Mouse (Mus musculus) forebrain, embryonic 16.5 days (tissue): ENCODE measurements around the gene Cks1b. TPM values are rescaled to one million over a fixed set of nuclear protein-coding genes. Genes with fewer than 3 reads are reported as not detected.

ENCODE experiments used
- ATAC-seq: fragments of 200-750 bp; cut with Nextera tagmentation; 2 replicates; pipeline ENCODE4 v1.8.0; 2017; ENCODE audit warnings: mild to moderate bottlenecking, moderate library complexity
- H3K27ac ChIP-seq: fragments of 300-500 bp; sonication (generic); 2 replicates; pipeline ENCODE4 v1.5.1; 2014; ENCODE audit warnings: low read length, control low read depth
- H3K27me3 ChIP-seq: fragments of 300-500 bp; sonication (generic); replicated peaks from 2 replicates; pipeline ENCODE4 v1.6.1; 2014; ENCODE audit warnings: low read length; ENCODE audit not compliant: control insufficient read depth, insufficient read depth
- H3K36me3 ChIP-seq: fragments of 300-500 bp; sonication (generic); 2 replicates; pipeline ENCODE4 v1.6.1; 2014; ENCODE audit not compliant: control insufficient read depth, insufficient read depth
- H3K4me1 ChIP-seq: fragments of 300-500 bp; sonication (generic); replicated peaks from 2 replicates; pipeline ENCODE4 v1.6.1; 2014; ENCODE audit warnings: low read length; ENCODE audit not compliant: control insufficient read depth, insufficient read depth
- H3K4me2 ChIP-seq: fragments of 300-500 bp; sonication (generic); 2 replicates; pipeline ENCODE4 v1.6.1; 2014; ENCODE audit warnings: mild to moderate bottlenecking, low read length, control low read depth
- H3K4me3 ChIP-seq: fragments of 300-500 bp; sonication (generic); replicated peaks from 2 replicates; pipeline ENCODE4 v1.5.1; 2014; ENCODE audit warnings: mild to moderate bottlenecking, low read length, control low read depth
- H3K9ac ChIP-seq: fragments of 300-500 bp; sonication (generic); replicated peaks from 2 replicates; pipeline ENCODE4 v1.6.1; 2014; ENCODE audit warnings: low read depth, low read length, control low read depth
- H3K9me3 ChIP-seq: fragments of 300-500 bp; sonication (generic); 2 replicates; pipeline ENCODE4 v1.6.1; 2016; ENCODE audit warnings: low read length; ENCODE audit not compliant: control insufficient read depth
- WGBS: fragments of 180-500 bp; shearing (Covaris S2); extraction: QIAGEN DNeasy Blood & Tissue Kit; methylation state at CpG from one replicate; pipeline ENCODE4 v1.1.7; 2014; 5-methylcytosine and 5-hydroxymethylcytosine counted together
- polyA plus RNA-seq: library from polyadenylated mRNA; unstranded; fragments of >200 nt; fragmentation: Nextera tagmentation; extraction: Ambion mirVana; gene quantifications from 2 replicates; pipeline ENCODE4 v1.2.1, GENCODE M21; 2015

Gene Cks1b
- 139 and 156 TPM in 2 replicates for polyA plus RNA-seq

- Histone ChIP-seq H3K4me2 (peak within 1 kb of the TSS; percentile 91), H3K9me3 (no peaks in the 10 kb centered on the region), H3K4me3 (peak within 1 kb of the TSS; percentile 75)
Observed at GRCm38 (mm10) chr3:89418170-89418860, at the start of gene Cks1b, which contains the start of gene Shc1. Gene Cks1b, minus strand, starts transcription at chr3:89418383. Gene Shc1, plus strand, starts transcription at chr3:89418443.

GRCm38 (mm10) chr3:89458965-89459807 is 41.0 kb upstream of the Cks1b start:
- Histone ChIP-seq H3K9ac (peak overlapping the region; percentile 82), H3K9me3 (no peaks in the 10 kb centered on the region), H3K27me3 (no peaks in the 10 kb centered on the region), H3K27ac (peak overlapping the region; percentile 89), H3K36me3 (no peaks in the 10 kb centered on the region), H3K4me3 (peak overlapping the region; percentile 72), H3K4me2 (peak overlapping the region; percentile 70), H3K4me1 (peaks cover 9% of the 10 kb centered on the region)
- ATAC-seq, result peak; percentile 92
- WGBS, result under 1% methylated on average over 33 of the region's 36 CpGs

More at GRCm38 (mm10) chr3:89418170-89418860, at the start of gene Cks1b, which contains the start of gene Shc1:
- Histone ChIP-seq H3K27ac (peak within 1 kb of the TSS; percentile 74), H3K27me3 (no peaks in the 10 kb centered on the region), H3K4me1 (peaks cover 34% of the 10 kb centered on the region), H3K9ac (peak within 1 kb of the TSS; percentile 57), H3K36me3 (peaks cover 9% of the 10 kb centered on the region; the same call in 1 of the 2 replicates)
- peak; percentile 94 for ATAC-seq
- WGBS, result under 1% methylated on average over 30 of the region's 39 CpGs

GRCm38 (mm10) chr3:89458372-89458964 is 40.3 kb upstream of the Cks1b start:
- 40% methylated on average over 13 of the region's 13 CpGs for WGBS
- Histone ChIP-seq H3K4me3 (peak overlapping the region; percentile 72), H3K9ac (no peak overlapping the region; the same call in 1 of the 2 replicates), H3K27ac (peak overlapping the region; percentile 3), H3K9me3 (no peaks in the 10 kb centered on the region), H3K4me2 (peak overlapping the region; percentile 70), H3K36me3 (no peaks in the 10 kb centered on the region), H3K4me1 (peaks cover 9% of the 10 kb centered on the region), H3K27me3 (no peaks in the 10 kb centered on the region)
- peak; percentile 39 for ATAC-seq

- Histone ChIP-seq H3K9me3 (no peaks in the 10 kb centered on the region), H3K27ac (no peak overlapping the region), H3K4me1 (peaks cover 9% of the 10 kb centered on the region), H3K9ac (no peak overlapping the region), H3K36me3 (no peaks in the 10 kb centered on the region), H3K4me2 (no peak overlapping the region), H3K4me3 (no peak overlapping the region), H3K27me3 (no peaks in the 10 kb centered on the region)
- no peak for ATAC-seq
- 33% methylated on average over 10 of the region's 10 CpGs for WGBS
Observed at GRCm38 (mm10) chr3:89456726-89457665, 38.8 kb upstream of the Cks1b start.

- no peak for ATAC-seq
- Histone ChIP-seq H3K4me3 (no peak overlapping the region), H3K4me1 (peaks cover 9% of the 10 kb centered on the region), H3K4me2 (no peak overlapping the region), H3K27me3 (no peaks in the 10 kb centered on the region), H3K27ac (no peak overlapping the region), H3K9ac (no peak overlapping the region), H3K9me3 (no peaks in the 10 kb centered on the region), H3K36me3 (no peaks in the 10 kb centered on the region)
- whole genome bisulfite sequencing, result 43% methylated on average over 1 of the region's 1 CpGs
Observed at GRCm38 (mm10) chr3:89455786-89456285, 37.7 kb upstream of the Cks1b start.

- no peak within 1 kb of the TSS for H3K4me3 ChIP-seq
- 68% methylated on average over 10 of the region's 10 CpGs for WGBS
- H3K4me1 ChIP-seq, result peaks cover 1% of the 10 kb centered on the region
- no peak within 1 kb of the TSS for H3K9ac ChIP-seq
- H3K27ac ChIP-seq, result no peak within 1 kb of the TSS
- no peak for ATAC-seq
- no peaks in the 10 kb centered on the region for H3K9me3 ChIP-seq
- no peak within 1 kb of the TSS for H3K4me2 ChIP-seq
- no peaks in the 10 kb centered on the region for H3K27me3 ChIP-seq
- no peaks in the 10 kb centered on the region for H3K36me3 ChIP-seq
Observed at GRCm38 (mm10) chr3:89454401-89455177, 36.4 kb upstream of the Cks1b start, which contains the start of gene Pmvk. Gene Pmvk, plus strand, starts transcription at chr3:89454541.

- Histone ChIP-seq H3K9me3 (no peaks in the 10 kb centered on the region), H3K4me2 (no peak overlapping the region), H3K9ac (no peak overlapping the region), H3K27me3 (no peaks in the 10 kb centered on the region), H3K4me1 (no peaks in the 10 kb centered on the region), H3K4me3 (no peak overlapping the region), H3K27ac (no peak overlapping the region), H3K36me3 (no peaks in the 10 kb centered on the region)
- 86% methylated on average over 1 of the region's 1 CpGs for WGBS
- ATAC-seq, result no peak
Observed at GRCm38 (mm10) chr3:89451916-89452315, 33.7 kb upstream of the Cks1b start.

GRCm38 (mm10) chr3:89449541-89449940 is 31.4 kb upstream of the Cks1b start:
- H3K27me3 ChIP-seq, result no peaks in the 10 kb centered on the region
- H3K4me2 ChIP-seq, result no peak overlapping the region
- H3K36me3 ChIP-seq, result no peaks in the 10 kb centered on the region
- H3K9ac ChIP-seq, result no peak overlapping the region
- no peak overlapping the region for H3K4me3 ChIP-seq
- 41% methylated on average over 7 of the region's 7 CpGs for WGBS
- peak; percentile 64; the same call in 1 of the 2 replicates for ATAC-seq
- H3K4me1 ChIP-seq, result no peaks in the 10 kb centered on the region
- no peak overlapping the region for H3K27ac ChIP-seq
- H3K9me3 ChIP-seq, result no peaks in the 10 kb centered on the region
